Mouse (Mus musculus) liver, adult 2 months (tissue): ENCODE results near the gene Serpinf1.

Source experiments
- CTCF ChIP-seq: fragments of 200-500 bp; IDR thresholded peaks from 2 replicates; pipeline ENCODE4 v1.5.1; 2011; ENCODE audit warnings: low read depth, low read length, control low read depth
- POLR2A ChIP-seq: fragments of 200-500 bp; IDR thresholded peaks from 2 replicates; pipeline ENCODE4 v1.6.1; 2011; ENCODE audit warnings: low read length, control low read depth; ENCODE audit not compliant: insufficient read depth; ENCODE audit errors: extremely low read depth

DNA sequence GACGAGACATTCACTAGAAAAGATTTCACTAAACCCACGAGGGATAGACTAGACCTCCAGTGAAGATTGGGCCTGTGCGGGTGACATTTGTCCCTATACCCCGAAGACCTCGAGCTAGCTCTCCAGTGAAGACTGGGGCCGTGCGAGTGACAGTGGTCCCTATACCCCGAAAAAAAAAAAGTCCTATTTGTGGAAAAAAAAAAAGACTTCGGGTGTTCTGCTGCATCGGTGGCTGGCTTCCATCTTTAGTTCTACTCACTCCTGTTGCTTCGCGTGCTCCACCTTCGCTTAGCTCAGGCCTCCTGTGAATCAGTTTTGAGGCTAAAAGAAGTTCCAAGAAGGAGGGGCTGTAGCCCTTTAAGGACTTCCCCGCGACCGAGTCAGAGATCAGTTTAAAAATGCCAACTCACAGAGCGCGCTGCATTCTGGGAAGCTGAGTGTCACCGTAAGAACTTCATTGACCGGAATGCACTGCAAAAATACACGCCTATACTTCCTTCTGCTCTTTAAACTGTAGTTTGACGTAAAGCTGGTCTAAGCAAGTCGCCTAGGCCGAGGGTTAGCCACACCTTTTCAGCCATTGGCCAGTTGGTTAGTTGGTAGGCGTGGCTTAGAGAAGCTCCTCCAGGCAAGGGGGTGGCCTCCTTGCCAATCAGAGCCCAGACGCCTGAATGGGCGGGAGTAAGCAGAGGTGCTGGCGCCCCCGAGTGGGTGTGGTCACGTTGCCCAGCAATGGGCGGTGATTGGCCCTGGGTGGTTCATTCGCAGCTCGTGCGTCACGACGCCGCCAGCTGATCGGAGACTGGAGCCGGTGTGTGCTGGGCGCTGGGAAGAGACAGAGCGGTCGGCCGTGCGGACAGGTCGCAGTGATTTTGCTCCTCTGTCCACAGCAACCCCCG is 38.6 kb upstream of the Serpinf1 start, which contains the start of gene Tlcd2:
- peak; percentile 99 for TF ChIP-seq POLR2A
- TF ChIP-seq CTCF = no peak
